Mouse (Mus musculus): ENCODE data around the gene Csrp3. TPM values are rescaled to one million over a fixed set of nuclear protein-coding genes. Genes with fewer than 3 reads are reported as not detected.

Gene Csrp3
- 1,000 to 10,000 TPM; 2,107 to 2,284 TPM for total RNA-seq (2021)

DNA sequence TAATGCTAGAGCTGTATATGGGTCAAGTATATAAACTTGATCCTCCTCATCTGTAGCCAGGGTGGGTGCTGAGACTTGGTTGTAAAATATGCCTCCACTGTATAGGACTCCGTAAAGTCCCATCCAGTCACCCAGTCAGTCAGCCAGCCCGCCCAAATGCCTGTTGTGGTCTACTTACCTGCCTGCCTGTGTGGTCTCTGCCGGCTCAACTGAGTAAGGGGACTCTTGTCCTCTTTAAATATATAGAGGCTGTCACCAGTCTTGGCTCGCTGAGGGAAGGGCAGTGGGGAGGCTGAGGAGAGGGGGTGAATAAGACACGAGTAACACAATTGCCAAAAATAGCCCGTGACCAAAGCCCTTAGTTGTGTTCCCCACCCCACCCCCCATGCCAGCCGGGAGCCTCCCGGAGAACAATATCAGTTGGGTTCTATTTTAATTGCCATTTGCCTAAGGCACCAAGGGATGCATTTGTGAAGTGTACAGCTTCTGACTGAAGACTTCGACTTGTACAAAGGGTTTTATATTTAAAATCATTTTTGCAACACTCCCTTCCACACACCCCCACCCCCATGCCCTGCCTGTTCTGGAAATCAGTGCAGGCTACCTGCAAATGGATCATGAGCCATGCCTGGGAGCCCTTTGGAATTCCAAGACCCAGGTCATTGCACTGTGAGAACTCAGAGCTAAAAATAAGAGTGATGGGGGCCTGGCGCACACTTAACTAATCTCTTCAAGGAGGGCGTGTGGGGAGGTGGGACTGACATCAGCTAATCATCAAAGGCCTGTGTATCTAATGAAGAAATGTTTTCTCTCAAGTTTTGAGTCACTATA, at the start of gene Csrp3:
Gene Csrp3 (minus strand): TSS at position 214 of the 831 bp plus-strand sequence.
- intact Hi-C loops (cut with DNase I) = no loop called here
- peak; percentile 37 to 56 for DNase-seq

DNA sequence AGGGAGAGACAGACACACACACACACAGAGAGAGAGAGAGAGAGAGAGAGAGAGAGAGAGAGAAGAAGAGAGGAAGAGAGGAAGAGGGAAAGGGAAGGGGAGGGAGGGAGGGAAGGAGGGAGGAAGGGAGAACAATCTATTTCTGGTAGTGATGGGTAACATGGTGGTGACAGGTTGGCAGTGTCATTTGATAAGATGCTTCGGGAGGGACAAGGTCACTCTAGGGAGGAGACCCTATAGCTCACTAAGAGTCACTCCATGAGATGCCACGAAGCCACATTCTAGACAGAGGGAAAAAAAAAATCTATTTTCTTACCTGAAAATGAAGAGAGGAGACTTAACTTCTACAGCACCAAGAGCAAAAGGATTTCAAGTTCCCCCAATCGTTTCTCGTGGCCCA, 48.2 kb upstream of the Csrp3 start:
- no peak for DNase-seq
- intact Hi-C loops (cut with DNase I) = no loop called here

DNA sequence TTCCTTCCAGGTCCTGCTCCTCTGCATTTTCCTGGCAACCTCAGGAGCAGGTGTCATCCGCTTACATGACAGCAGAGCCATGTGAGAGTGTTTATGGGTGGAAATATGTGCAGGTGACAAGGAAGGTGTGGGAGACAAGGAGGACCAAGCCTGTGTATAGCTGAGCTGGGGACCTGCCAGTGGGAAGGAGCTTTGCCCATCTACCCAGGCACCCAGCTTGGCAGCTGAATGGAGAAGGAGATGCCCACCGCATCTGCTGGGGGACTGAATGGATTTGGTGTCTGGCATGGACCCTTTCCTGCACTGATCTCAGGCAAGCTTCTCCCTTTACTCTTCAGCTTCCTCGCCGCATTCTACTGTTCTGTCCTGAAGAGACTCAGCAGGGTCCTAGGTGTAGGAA, 47.6 kb upstream of the Csrp3 start:
- no peak for DNase-seq
- intact Hi-C loops (cut with DNase I) = loop anchor here (2.0 kb wide), 1 partner anchor 171 kb away; no protein-coding TSS in a partner anchor

DNA sequence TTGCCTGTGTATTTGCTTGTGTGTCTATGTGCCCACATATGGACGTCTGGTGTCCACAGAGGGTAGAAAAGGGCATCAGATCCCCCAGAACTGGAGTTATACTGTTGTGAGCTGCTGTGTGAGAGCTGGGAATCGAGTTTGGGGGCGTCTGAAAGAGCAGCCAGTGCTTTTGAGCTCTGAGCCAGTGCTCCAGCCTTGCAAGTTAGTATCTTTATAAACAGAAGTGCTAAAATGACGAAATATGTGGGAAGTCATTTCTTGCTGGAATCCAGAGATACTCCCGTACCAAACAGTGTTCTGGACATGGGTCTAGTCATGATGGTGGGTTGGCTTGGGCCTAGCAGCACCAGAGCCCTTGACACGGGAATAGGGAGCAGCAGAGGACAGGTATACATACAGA, 46.9 kb upstream of the Csrp3 start:
- no peak for DNase-seq
- intact Hi-C loops (cut with DNase I) = loop anchor here (1.0 to 2.0 kb wide), 2 partner anchors 172 to 227 kb away; no protein-coding TSS in a partner anchor

- DNase-seq = peak; percentile 65 to 80
- intact Hi-C loops (cut with DNase I) = loop anchor here (1.0 to 2.0 kb wide), 2 partner anchors 173 to 227 kb away; no protein-coding TSS in a partner anchor
Measured at GRCm38 (mm10) chr7:48894152-48894551, 46.3 kb upstream of the Csrp3 start.

DNA sequence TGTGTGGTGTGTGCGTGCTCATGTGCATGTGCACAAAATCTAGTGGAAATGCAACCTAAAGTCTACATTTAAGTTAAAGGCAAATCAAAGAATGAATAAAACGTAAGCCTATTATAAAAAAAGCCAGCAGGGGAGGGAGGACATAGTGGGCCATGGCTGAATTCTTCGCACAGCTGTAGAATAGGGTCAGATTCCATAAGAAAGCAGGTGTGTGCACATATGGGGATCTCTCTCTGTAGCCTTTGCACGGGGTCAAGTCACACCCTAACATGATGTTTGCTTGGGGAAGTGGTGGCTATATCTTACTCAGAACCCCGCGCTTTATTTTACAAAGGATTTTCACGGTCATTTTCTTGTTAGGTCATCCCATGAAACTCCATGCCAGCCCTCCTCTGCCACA, 45.3 kb upstream of the Csrp3 start:
- intact Hi-C loops (cut with DNase I) = no loop called here
- DNase-seq = no peak

GRCm38 (mm10) chr7:48891029-48891428, 43.2 kb upstream of the Csrp3 start:
- intact Hi-C loops (cut with DNase I) = no loop called here

DNA sequence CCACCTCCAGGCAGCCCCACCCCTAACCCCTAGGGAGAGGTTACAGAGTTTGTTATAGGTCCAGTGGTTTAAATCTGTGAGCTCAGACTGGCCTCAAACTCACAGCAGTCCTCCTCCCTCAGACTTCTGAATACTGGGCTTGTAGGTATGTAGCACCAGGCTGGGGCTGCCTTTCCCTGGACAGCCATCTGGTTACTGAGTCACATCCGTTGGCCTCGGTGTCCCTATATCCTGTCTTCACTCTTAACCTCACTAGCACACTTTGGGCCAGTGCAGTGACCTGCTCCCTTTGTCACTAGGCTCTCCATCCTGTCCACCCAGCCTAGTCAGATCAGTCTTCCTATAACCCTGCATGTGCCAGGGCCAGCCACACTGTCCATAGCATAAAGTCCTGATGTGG, 40.9 kb upstream of the Csrp3 start:
- intact Hi-C loops (cut with DNase I) = loop anchor here (10.0 kb wide), 1 partner anchor 356 kb away; no protein-coding TSS in a partner anchor
- no peak for DNase-seq

More at GRCm38 (mm10) chr7:48891029-48891428, 43.2 kb upstream of the Csrp3 start:
- DNase-seq = no peak

- DNase-seq = no peak
- intact Hi-C loops (cut with DNase I) = loop anchor here (10.0 kb wide), 1 partner anchor 357 kb away; no protein-coding TSS in a partner anchor
Measured at GRCm38 (mm10) chr7:48887973-48888372, 40.1 kb upstream of the Csrp3 start.

DNA sequence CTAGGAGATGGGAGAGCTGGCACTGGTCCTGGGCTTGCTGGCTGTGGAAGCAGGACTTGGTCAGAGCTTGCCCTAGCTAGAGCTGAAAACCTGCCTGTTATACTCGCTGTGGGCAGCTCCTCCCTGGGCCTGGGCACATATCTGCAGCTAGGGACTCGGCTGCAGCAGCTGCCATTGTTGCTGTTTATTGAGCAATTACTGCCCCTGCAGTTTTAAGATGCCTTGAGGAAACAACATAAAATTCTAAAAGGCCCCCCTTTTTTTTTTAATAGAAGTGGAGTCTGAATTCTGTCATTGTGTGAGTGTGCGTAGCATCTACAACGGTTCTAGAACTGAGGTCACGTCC, 36.4 kb upstream of the Csrp3 start:
- no peak for DNase-seq
- intact Hi-C loops (cut with DNase I) = loop anchor here (10.0 kb wide), 1 partner anchor 361 kb away; no protein-coding TSS in a partner anchor

GRCm38 (mm10) chr7:48883525-48884265, 35.9 kb upstream of the Csrp3 start:
- no peak for DNase-seq
- intact Hi-C loops (cut with DNase I) = loop anchor here (10.0 kb wide), 1 partner anchor 361 kb away; no protein-coding TSS in a partner anchor

DNA sequence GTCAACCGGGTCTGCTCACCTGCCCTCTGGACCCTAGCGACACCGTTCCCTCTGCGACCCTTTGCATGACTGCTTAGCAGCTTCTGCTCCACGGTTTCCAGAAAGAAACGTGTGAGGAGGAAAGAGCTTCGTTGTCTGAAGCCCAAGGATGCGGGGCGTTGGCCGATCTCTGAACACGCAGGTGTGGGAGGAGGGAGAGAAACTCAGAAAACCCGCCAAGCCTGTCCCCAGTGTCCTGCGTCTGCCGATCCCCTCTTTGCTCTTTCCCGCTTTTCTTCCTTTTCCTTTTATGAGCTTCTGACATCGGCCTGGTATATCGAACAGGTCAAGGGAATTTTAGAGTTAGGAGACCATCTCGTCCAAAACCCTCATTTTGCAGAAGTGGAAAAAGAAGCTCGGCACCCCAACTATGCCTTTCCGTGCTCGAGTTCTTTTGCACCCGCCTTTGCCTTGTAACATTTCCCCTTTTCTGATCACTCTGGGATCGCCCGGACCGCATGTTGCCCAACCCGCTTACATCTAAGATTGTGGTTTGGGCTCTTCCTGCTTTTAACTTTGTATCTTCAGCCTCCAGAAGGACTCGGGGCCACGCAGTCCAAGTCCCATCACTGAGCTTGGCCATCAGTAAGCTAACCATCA, 34.3 kb upstream of the Csrp3 start:
- intact Hi-C loops (cut with DNase I) = loop anchor here (10.0 kb wide), 1 partner anchor 363 kb away; no protein-coding TSS in a partner anchor
- peak in 1 of 2 experiments; percentile 14 for DNase-seq

GRCm38 (mm10) chr7:48881486-48881885, 33.7 kb upstream of the Csrp3 start, which contains the start of gene E2f8:
E2f8 (minus strand) TSS chr7:48881596.
- intact Hi-C loops (cut with DNase I) = loop anchor here (10.0 kb wide), 1 partner anchor 363 kb away; no protein-coding TSS in a partner anchor
- peak; percentile 72 to 73 for DNase-seq

DNA sequence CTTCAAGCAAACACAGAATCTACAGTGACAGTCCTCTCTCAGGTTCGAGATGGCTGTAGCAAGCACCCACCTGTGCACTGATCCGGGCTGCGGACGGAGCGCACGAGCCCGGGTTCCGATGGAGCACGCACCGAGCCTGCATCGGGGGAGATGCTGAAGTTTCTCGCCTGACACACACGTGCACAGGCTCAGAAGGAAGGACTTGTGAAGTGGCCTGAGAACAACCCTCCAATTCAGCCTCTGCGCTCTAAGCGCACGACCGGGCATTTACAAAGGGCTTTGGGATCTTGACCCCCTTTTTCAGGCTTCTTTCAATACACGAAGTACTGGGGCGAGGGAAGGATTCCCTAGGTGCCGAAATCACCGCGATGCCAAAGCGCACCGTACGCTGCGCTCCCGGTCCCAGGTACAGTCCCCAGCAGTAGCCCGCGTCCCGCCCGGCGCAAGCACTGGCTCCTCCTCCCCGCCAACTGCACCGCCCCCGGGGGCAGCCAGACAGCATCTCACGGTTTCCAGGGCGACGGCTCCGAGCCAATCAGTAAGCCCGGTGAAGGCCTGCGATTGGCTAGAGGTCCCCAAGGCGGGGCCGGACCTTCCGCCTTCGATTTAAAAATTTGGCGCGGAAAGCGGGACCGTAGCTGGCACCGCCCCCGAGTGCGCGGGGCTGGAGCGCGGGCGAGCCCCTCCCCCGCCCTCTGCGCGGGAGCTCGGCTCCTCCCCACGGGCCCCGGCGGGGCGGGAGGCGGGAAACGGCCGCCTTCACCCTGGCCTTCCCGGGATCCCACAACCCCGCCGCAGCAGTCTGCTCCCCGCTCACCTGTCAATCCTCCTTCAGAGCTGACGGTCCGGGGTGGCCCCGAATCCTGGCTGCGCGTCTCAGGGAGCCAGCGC, 33.0 kb upstream of the Csrp3 start:
- intact Hi-C loops (cut with DNase I) = loop anchor here (10.0 kb wide), 1 partner anchor 364 kb away; no protein-coding TSS in a partner anchor
- peak; percentile 93 to 94 for DNase-seq

DNA sequence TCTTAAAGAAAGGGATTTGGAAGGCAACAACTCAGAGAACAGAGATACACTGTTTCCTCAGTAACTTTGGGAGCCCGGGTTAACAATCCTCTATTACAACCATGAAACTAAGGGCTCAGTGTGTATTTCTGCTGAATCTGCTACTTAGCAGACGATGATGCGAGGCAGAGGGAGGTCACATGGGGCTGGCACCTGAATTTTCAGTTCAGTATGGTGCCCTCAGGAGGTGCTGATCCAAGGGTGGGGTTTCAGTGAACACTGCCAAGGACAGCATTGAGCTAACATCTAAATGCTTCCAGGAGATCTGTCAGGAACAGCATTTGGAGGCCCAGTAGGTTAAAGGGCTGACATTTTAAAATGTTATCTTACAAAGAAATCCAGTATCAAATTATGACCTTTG, 31.7 kb upstream of the Csrp3 start:
- intact Hi-C loops (cut with DNase I) = loop anchor here (1.0 kb wide), 1 partner anchor 129 kb away; no protein-coding TSS in a partner anchor

DNA sequence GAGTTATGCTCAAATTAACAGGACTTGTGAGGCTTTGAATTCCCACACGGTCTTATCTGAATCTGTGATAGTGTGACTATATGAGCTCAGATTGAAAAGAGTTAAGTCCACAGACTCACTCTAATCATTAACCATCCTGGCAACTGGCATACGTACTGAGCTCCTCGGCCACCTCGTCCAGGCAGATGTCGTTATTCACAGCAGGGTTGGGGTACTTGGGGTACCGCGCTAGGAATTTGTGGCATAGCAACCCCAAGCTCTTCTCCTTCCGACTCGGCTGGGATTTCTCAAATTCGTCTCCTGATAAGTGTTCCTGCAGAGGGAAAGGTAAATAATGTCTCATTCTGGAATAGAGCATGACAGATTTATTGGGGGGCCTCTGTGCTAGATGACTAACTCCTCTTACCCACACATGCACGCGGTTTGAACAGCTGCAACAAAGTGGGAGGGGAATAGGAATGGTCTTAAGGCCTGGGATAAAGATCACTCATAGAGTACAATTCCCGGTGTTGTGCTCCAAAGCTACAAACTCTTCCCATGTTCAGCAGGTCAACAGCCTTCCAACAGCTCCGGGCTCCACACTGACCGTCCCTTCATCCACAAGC, 30.1 kb upstream of the Csrp3 start:
- no peak for DNase-seq

More for the DNA sequence above, 31.7 kb upstream of the Csrp3 start:
- no peak for DNase-seq

DNA sequence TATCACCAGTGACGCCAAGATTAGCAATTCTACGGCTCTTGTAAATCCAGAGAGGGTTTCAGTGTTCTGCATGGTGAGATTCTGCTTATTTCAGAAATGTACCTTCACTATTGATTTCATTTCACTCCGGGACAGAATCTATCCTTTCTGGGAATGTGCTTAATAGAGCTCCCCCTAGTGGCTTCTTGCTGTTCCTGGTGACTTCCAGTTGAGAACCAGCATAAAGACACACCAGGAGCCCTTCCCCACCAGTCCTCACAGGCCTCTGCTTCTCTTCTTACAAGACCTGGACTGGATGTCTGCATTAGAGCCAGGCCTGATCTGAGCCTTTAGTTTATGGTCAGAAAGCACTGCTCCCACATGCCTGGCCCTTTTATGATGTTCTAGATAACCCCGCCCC, 28.7 kb upstream of the Csrp3 start:
- peak; percentile 38 to 48 for DNase-seq
- intact Hi-C loops (cut with DNase I) = loop anchor here (1.0 kb wide), 1 partner anchor 63 kb away; no protein-coding TSS in a partner anchor

More for the DNA sequence above, 30.1 kb upstream of the Csrp3 start:
- intact Hi-C loops (cut with DNase I) = no loop called here

DNA sequence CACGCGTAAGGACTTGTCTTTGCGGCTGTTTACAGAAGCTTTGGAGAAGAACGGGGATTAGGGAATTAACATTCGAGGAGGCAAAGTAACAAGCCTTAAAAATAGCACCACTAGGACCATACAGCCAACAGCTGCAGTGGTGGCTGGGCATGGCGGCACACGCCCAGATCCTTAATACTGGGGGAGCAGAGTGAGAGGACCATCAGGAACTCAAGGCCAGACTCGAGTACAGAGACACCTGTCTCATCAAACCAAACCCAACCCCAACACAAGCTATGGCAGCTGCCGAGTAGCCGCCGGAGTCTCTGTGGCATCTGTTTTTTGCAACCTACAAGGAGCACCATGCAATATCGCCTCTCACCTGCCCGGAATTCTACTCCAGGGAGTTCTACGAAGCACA, 27.3 kb upstream of the Csrp3 start:
- intact Hi-C loops (cut with DNase I) = no loop called here
- no peak for DNase-seq

- intact Hi-C loops (cut with DNase I) = loop anchor here (2.0 to 5.0 kb wide), 2 partner anchors 20 to 44 kb away; no protein-coding TSS in a partner anchor
- no peak for DNase-seq
Measured at GRCm38 (mm10) chr7:48871292-48871691, 23.5 kb upstream of the Csrp3 start.

All from heart, postnatal 36 days (tissue).